19 mouse cellular contexts compared by ENCODE assay signal in genomic region chr13:114857525-114857924, GRCm38 (mm10).
"Had no signal": no experiment of that assay in that cellular context is flagged by ENCODE, and none has a peak within 500 bp of the region (broad histone marks: within the 10 kb centered on the region; RNA-seq: fewer than 3 reads in every experiment).

No protein-coding gene starts in this region.

- H3K9me3 ChIP-seq: liver, embryonic 12.5 days; midbrain, embryonic 10.5 days; midbrain, embryonic 12.5 days; neural tube, embryonic 13.5 days; neural tube, embryonic 15.5 days had no signal

- H3K27me3 ChIP-seq: liver, embryonic 12.5 days; midbrain, embryonic 12.5 days; neural tube, embryonic 13.5 days; neural tube, embryonic 15.5 days had no signal

- ATAC-seq: liver, embryonic 12.5 days; midbrain, embryonic 16.5 days had no signal

- H3K9ac ChIP-seq: liver, embryonic 12.5 days; liver, embryonic 14.5 days; midbrain, embryonic 12.5 days; neural tube, embryonic 13.5 days; neural tube, embryonic 15.5 days had no signal

- H3K27ac ChIP-seq: liver, embryonic 12.5 days; liver, embryonic 14.5 days; midbrain, embryonic 10.5 days; midbrain, embryonic 12.5 days; neural tube, embryonic 13.5 days; neural tube, embryonic 15.5 days had no signal

- H3K4me3 ChIP-seq: liver, embryonic 12.5 days; midbrain, embryonic 10.5 days; midbrain, embryonic 12.5 days; myocyte; neural tube, embryonic 13.5 days; neural tube, embryonic 15.5 days had no signal

- DNase-seq: lung, postnatal 14 days; lung, postnatal 4 days; midbrain, embryonic 14.5 days; retina, postnatal 1 day; right cerebral cortex, adult 18-20 months; right cerebral cortex, postnatal 25 days; right cerebral cortex, postnatal 4 days; spleen, adult 18-20 months; thymus, adult 18-20 months; thymus, postnatal 14 days; thymus, postnatal 36 days had no signal

- H3K4me1 ChIP-seq: liver, embryonic 12.5 days had no signal

- H3K36me3 ChIP-seq: liver, embryonic 12.5 days; midbrain, embryonic 10.5 days; midbrain, embryonic 12.5 days; neural tube, embryonic 13.5 days; neural tube, embryonic 15.5 days had no signal

- H3K4me2 ChIP-seq: liver, embryonic 12.5 days; midbrain, embryonic 12.5 days; neural tube, embryonic 13.5 days; neural tube, embryonic 15.5 days had no signal
